Mouse (Mus musculus) neural tube, embryonic 10.5 days (tissue): ENCODE results near the gene Nup107.
"Not testable (repeated sequence)": the region's sequence is repeated elsewhere in the genome, so short reads cannot be mapped to it uniquely, and the experiment has no call there.

Experiments used
- DNase-seq: peaks from one replicate; pipeline ENCODE4 v3.0.0-alpha.2; 2017; ENCODE audit warnings: low spot score; ENCODE audit errors: extremely low spot score

The Nup107 gene

DNA sequence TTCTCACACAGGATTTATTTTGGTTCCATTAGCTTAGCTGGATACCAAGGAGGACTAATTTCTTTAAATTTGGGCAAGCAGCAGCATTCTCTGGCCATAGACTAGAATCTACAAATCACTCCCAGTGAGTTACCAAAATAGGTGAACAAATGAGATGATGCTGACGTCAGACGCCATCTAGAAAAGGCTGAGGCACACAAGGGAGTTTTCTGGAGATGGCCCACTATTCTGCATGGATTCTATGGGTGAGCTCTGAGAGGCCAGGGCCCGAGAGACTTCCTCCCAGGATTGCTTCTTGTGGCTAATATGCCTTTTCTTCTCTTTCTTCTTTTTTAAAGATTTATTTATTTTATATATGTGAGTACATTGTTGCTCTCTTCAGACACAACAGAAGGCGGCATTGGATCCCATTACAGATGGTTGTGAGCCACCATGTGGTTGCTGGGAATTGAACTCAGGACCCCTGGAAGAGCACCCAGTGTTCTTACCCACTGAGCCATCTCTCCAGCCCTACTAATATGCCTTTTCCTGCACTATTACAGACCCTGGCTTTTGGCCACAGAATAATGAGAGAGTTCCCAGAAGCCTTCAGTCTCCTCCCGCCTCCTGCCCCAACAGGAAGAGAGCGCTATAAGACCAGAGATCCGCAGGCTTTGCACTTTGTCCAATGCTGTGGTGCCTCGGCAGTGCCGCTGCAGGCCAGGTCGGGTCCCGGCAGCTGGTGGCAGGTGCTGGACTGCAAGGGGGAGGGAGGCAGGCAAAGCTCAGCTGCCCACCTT, 27.2 kb downstream of the Nup107 start:
- no peak for DNase-seq

DNA sequence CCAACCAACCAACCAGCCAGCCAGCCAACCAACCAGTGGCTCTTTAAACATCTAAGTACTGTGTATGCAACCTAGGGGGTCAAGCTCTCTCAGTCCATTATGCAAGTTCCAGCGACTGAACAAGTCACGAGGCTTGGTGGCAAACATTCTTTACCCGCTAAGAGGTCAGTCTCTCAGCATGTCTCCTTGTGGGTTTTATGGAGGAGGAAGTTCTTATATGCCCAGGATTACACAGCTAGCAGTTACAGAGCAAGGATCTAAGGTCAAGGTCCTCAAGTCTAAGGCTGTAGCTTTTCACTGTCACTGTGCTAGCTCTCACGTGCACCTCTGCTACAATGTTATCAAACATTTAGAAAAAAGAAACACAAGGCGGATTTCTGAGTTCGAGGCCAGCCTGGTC, 27.9 kb downstream of the Nup107 start:
- no peak for DNase-seq

DNA sequence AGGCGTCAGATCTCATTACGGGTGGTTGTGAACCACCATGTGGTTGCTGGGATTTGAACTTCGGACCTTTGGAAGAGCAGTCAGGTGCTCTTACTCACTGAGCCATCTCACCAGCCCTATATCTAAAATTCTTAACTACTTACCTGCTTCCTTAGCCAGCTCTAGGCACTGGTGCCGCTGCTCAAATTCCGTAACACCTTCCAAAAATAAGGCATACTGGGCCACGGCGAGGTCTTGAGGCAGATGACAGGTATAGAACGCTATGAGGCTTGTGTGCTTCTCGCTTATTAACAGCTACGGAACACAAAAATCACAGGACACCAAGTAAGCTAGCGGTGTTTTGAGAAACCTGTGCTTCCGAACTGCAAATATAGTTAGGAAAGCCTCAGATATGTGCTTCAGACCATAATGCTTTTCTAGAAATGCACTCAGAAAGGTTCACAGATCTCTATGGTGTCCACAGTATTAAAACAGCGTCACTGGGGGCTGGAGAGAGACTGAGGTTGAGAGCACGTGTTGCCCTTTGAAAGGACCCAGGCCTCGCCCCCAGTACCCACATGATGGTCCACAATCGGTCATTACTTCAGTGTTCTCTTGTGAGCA, 28.8 kb downstream of the Nup107 start:
- no peak for DNase-seq

DNA sequence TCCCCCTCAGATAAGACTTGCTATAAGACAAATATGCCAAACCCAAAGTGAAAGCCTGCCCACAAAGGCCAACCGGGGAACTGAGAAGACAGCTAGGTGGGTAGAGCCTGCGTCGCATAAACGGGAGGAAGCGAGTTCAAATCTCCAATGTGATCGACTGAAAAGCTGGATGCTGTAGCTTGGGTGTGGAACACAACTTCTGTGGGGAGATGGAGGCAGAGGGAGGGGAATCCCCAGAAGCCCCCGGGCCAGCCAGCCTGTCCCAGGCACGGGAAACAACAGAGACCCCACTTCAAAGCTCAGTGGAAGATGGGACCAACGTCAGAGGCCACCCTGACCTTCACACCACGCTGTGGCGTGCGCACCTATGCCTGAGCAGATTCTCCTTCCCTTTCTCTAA, 29.5 kb downstream of the Nup107 start:
- no peak for DNase-seq

DNA sequence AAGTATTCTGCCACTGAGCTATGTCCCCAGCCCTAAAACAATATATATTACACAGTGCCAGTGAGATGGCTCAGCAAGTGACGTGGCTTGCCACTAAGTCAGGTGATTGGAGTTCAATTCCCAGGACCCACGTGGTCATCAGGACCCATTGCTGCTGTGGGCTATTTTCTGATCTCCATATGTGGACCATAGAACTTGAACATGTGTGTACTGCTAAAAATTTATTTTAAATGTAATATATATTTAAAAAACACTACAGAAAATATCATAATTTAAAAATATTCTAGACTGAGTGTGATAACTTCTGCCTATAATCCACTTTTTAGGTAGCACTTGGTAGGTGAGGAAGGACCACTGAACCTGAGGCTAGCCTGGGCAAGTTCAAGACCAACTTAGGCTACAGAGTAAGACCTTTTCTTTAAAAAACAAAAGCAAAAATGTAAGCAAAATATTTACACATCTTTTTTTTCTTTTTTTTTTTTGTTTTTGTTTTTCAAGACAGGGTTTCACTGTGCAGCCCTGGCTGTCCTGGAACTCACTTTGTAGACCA, 30.1 kb downstream of the Nup107 start:
- DNase-seq: no peak

DNA sequence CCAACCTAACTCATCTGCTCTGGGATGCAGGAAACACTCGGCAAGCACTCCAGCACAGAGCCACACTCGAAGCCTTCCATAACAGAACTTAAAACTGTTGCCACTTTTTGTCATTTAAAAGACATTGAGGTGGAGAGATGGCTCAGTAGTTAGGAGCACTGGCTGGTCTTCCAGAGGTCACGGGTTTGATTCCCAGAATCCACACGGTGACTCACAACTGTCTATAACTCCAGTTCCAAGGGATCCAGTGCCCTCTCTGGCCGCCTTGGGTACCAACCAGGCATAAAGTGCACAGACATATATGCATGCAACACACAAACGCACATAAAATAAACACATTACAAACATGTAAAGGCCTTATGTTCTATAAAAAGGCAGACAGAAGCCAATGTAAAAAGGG, 31.0 kb downstream of the Nup107 start:
- DNase-seq: no peak

DNA sequence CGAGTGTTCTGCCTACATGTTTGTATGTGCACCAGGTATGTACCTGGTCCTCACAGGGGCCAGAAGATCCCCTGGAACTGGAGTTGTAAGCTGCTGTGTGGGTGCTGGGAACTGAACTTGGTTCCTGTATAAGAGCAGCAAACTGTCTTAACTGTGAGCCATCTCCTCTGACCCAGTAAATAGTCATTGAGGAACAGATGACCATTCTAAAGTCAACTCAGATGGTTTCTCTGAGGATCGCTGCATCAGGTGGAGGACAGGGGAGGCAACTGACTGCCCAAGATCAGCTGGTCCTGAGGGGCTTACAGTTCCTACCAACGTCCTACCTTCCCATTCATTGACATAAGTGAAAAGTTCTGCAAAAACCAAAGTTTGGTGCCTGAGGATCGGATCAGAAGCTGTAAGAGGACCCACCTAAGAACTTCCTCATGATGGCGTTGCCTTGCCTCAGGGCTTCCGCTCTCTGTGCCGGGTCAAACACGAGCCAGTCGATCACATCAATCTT, 31.6 kb downstream of the Nup107 start:
- DNase-seq: no peak

DNA sequence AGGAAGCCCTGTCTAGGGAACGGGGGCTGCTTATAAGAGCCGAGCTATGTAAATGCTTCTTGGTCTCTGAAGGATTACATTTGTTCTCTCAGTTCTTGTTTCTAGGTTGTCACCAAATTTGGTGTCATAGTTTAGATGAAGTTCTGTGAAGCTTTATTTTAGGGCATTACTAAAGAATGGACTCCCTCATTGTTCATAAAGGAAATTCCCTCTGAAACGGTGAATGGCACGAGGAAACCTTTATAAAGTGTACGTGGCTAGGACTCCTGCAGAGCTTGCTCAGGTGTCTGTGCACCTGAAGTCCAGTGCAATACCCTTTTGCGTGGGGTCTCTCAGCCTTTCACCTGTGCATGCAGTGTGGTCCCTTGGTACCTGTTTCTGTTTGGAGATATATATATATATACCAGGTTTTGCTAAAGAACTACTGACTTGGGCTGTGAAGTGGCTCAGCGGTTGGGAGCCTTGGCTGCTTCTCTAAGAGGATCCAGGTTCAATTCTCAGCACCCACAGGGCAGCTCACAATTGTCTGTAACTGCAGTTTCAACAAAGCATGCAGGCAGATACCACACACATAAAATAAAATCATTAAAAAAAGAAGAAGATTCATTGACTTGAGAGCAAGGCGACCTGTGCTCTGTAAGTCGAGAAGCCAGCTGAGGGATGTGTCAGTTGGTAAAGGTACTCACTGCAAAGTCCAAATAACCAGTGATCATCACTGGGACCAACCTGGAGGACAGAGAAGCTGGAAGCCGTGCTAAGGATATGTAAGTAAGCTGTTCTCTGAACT, 32.5 kb downstream of the Nup107 start:
- DNase-seq: no peak

DNA sequence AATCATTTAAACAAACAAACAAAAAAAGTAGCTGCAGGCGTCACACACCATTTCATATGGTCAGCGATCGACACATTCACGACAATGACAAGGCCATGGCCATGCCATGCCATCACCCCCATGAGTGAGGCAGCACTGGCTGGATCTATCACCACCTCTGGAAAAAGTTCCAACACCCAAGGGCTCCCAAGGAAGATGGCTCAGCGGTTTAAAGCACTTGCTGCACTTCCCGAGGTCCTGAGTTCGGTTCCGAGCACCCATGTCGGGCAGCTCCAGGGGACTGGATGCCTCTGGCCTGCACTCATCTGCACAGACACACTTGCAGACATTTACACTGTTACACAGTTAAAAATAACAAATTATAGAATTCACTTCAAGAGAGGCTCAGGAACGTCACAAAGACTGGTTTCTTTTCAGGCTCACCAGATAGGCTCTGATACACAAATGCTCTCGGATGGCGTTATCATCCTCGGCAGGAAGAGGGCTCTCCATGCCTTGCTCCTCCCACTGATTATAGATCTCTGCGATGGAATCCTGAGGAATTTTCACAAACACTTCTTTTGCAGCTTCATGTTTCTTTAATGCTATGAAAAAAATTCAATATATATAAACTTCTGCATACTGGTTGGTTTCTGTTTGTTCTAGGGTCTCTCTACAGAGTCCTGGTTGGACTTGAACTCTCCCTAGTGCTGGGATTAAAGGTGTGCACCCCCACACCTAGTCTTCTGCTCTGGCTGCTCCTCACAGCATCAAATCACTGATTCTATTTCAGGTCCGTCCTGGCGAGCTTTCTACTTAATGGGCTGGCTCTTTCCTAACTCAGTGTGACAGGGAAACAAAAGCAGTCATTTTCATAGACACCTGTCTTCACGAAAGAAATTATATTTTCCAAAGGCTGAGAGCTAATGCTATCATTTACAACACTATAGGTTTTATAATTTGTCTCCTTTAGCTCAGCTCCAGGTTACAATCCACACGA, 33.5 kb downstream of the Nup107 start:
- DNase-seq: no peak

DNA sequence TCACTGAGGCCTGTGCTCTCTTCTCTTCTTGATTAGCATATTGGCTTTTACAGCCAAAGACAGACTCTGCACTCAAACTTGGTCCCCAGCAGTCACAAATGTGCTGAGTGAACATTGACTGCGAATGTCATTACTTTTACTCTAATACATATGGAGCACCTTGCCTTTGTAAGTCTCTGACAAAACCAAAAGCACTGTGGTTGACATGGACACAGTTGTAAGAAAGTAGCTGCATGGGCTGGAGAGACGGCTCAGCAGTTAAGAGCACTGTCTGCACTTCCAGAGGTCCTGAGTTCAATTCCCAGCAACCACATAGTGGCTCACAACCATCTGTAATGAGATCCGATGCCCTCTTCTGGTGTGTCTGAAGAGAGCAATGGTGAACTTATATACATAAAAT, 34.2 kb downstream of the Nup107 start:
- not testable (repeated sequence) for DNase-seq

DNA sequence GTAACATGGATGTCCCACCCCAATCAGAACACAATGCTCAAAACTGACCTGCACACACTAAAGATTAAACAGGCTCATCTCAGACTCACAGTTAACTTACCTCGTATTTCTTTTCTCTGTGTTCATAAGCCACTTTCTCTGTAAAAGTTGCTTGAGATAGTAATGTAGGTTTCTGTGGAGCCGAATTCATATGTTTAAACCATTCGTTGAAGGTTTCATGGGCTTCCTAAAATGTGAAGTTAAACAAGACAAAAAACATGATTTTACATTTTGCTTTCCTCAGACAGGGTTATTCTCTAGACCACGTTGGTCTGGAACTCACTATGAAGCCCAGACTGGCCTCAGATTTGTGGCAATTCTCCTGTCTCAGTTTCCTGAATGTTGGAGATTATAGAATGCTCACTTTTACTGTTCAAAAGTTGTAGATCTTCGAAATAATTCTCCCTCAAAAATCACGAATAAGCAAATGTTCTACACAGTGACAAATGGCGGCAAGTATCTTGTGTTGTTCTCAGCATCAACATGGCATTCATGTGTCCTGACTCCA, 34.6 kb downstream of the Nup107 start:
- no peak for DNase-seq

DNA sequence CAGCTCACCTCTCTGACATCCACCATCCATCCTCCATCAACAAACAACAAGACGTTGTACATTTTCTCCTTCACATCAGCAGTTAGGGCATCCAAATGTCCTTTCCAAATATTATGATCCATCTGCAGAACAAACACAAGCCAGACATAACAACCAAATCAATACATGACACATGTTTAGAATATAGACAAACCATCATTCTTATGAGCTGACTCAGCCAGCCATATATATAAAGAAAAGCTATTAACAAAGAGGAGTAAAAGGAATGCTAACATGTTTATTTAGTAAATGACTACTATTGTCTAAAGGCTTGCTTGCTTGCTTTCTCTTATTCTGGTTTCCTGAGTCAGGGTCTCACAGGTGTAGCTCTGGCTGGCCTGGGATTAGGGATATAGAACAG, 35.2 kb downstream of the Nup107 start:
- no peak for DNase-seq

DNA sequence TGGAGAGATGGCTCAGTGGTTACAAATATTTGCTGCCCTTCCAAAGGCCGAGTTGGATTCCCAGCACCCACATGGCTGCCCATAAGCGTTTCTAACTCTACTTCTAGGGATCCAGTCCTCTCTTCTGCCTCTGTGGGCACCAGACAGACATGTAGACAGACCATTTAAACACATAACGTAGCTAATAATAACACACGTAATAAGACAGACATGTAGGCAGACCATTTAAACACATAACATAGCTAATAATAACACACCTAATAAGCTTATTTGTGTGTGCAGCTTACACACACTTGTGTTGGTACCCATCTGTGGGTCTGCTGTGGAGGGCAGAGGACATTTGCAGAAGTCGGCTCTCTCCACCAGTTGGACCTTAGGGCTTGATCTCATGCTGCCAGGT, 35.7 kb downstream of the Nup107 start:
- DNase-seq: no peak

DNA sequence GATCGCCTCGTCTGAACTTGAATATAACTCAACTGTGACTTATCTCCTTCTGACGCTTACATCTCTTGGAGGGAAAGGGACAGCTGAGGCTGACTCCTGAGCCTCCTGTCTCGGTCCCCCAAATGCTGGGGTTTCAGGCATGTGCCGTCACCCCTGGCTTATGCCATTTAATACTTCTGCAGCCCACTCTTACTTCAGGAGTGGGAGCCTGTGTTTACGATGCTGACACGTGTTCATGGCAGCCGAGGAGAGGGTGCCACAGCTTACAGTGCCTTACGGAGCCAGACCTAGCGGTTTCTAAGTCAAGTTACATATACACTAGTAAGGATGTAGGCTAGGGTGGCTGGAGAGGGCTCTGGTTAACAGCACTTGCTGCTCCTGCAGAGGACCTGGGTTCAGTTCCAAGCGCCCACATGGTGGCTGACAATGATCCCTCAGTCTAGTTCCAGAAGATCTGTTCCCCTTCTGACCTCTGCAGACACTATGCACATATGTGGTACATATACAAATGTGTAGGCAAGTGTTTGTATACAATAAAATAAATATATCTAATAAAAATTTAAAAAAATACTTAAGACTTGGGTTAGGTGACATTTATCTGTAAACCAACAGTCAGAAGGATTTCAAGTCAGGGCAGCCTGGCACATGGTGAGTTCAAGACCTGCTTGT, 36.6 kb downstream of the Nup107 start:
- DNase-seq: no peak

DNA sequence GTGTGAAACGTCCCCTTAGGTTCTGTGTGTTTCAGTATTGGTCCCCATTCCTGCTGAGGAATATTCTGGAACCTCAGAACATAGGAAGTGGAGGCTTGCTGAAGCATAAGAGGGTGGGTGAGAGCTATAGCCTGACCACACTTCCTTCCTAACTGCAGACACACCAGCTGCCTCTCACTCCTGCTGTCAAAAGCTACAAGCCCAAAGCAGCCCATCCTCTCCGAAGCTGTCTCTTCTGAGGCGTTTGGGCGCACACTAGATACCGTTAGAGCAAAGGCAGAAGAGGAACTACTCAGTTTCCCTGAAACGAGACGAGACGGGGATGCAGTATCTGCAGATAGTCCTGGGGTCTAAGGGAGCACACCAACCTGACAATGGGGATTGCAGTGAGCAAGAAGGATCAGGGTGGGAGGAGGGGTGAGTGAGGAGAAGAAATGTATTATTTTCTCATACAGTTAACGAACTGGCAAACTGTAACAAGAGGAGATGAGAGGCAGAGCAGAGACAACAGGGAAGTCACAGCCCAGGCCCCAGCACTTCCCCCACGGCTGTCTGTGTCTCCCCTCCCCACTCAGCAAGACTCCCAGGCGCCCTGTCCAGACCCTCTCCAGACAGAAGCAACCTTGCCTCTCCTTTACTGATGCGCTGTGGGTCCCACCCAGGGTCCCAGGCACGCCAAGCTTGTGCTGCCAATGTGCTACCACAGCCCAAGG, 37.3 kb downstream of the Nup107 start:
- DNase-seq: no peak

DNA sequence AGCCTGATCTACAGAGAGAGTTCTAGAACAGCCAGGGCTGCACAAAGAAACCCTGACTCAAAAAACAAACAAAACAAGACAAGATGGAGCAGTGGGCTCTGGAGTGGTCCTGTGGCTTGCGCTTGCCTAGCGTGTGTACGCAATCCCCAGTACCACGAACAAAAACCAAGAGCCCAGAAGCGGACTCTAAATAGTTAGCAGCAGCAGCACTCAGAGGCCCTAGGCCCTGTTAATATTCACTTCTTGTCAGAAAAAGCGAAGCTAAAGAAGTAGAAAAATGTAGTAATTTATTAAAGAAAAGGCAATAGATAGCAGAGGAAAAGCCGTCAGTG, 37.9 kb downstream of the Nup107 start:
- DNase-seq: no peak

DNA sequence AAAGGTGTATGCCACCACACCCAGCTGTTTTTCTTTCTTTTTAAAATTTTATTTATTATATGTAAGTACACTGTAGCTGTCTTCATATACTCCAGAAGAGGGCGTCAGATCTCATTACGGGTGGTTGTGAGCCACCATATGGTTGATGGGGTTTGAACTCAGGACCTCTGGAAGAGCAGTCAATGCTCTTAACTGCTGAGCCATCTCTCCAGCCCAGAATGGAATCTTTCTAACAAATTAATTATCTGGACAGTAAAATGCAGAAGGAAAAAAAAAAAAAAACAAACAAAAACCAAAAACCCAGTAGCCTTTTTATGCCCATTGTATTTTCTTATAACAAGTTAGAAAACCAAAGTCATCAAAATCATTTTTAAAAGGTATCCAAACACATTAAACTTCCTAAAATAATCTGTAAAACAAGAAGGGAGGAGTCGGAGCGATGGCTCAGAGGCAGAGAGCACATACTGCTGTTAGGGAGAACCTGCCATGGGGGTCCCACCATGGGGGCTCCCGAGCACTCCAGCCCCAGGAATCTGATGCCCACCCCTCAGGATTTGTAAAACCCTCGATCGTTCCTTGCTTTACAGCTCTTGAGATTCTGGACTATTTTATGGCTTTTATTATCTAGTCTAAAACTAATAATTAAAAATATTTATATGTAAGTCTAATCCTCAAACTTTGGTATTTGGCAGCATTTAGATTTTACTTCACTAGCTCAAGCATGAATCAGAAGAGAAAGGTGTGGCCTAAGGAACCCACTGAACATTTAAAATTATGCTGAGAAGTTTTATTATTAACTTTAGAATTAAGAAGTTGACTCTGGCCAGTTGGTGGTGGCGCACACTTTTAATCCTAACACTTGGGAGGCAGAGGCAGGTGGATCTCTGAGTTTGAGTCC, 38.5 kb downstream of the Nup107 start:
- no peak for DNase-seq

DNA sequence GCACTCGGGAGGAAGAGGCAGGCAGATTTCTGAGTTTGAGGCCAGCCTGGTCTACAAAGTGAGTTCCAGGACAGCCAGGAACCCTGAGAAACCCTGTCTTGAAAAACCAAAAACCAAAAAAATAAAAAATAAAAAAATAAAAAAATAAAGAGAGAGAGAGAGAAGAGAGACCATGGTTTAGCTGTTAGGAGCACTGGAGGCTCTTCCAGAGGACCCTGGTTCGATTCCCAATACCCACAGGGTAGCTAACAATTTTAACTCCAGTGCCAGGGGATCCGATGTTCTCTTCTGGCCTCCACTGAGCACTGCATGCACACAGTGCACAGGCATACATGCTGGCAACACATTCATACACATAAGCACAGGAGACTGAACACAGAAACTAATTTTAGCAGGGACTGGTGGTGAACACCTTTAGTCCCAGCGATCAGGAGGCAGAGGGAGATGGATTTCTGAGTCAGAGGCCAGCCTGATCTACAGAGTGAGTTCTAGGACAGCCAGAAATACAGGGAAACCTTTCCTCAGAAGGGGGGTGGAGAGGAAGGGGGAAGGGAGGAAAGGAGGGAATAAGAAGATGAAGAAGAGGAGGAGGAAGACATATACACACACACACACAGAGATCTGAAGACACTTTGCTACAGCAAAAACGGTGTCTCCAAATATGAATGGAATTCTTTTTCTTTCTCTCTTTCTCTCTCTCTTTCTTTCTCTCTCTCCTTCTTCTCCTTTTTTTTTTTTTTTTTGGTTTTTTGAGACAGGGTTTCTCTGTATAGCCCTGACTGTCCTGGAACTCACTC, 39.5 kb downstream of the Nup107 start:
- no peak for DNase-seq
